Mouse (Mus musculus): ENCODE measurements around the gene Asb17.
"Not testable (repeated sequence)": the region's sequence is repeated elsewhere in the genome, so short reads cannot be mapped to it uniquely, and the experiment has no call there.

Asb17 gene

GRCm38 (mm10) chr3:153844030-153844429 lies at the start of gene Asb17:
TSS of gene Asb17 (plus strand) at chr3:153844209.
- DNase-seq (ENCODE audit: low spot score), result no peak

DNA sequence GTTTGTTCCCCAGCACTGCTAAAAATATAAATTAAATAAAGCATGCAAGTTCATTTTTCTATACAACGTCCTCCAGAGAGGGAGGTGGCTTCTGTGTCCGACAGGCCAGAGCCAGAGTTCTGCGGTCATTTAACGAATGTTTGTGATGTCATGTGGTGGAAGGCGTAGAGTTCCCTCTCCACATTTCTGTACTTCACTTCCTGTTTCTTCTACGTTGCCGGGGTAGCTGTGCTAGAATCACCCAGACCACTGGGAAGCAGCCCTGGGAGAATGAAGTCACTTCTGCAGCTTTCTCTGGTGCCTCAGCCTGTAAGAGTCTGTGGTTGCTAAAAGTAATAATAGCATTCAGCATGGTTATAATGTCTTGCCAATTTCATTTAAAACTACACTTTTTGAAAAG lies 46.4 kb upstream of the Asb17 start:
- DNase-seq (ENCODE audit: low spot score), result no peak

DNA sequence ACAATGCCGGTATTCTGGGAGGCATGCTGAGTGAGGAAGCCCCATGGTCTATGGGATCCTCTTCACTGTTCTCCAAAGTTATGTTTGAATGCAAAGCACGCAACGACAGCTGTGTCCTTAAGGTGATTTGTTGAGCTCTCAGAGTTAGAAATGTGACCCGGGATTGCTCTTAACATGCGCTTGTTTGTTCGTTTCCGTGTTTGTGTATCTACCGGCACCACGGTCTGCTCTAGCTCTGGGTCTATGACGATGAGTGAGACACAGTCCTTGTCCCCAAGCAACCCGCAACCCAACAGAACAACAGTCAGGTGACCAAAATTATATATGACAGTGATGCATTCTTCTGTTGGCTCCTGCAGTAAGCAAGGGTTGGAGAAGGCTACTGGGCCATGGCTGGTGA lies 44.4 kb upstream of the Asb17 start:
- DNase-seq (ENCODE audit: low spot score), result no peak

GRCm38 (mm10) chr3:153800690-153801089 lies 43.3 kb upstream of the Asb17 start:
- DNase-seq (ENCODE audit: low spot score), result no peak

GRCm38 (mm10) chr3:153801541-153801940 lies 42.5 kb upstream of the Asb17 start:
- DNase-seq (ENCODE audit: low spot score), result no peak

- DNase-seq (ENCODE audit: low spot score), result no peak
Observed at GRCm38 (mm10) chr3:153802640-153803039, 41.4 kb upstream of the Asb17 start.

- no peak for DNase-seq (ENCODE audit: low spot score)
Observed at GRCm38 (mm10) chr3:153804032-153804431, 40.0 kb upstream of the Asb17 start.

DNA sequence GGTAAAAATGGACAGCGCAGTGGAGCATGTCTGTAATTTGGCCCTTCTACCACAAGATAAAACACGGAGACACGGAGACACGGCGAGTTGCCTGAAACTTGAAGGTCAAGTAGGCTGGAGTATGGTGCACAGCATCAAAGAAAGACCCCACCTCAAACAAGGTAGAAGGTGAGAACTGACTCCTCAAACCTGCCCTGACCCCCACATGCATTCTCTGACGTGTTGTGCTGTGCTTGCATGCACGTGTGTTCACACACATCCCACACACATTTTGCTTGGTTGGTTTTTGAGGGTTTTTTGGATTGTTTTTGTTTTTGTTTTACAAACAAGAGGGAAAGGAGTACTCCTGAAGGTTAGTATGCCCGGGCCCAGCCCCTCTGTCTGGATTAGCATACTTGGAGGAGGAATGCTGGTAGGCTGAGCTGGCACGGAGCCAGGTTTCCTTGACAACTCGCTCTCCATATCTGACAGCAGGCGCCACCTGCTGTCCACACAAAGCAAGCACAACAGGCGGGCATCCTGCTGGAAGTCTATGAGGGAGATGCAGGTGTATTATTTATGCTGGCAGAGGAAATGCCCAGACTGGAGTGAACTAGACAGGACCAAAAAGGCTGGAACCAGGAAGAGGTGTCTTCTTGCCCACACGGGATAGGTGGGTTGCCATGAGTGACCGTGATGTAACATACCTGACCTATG lies 37.8 kb upstream of the Asb17 start:
- DNase-seq (ENCODE audit: low spot score), result peak; percentile 88

GRCm38 (mm10) chr3:153806773-153807443 lies 37.1 kb upstream of the Asb17 start:
- DNase-seq (ENCODE audit: low spot score), result no peak

GRCm38 (mm10) chr3:153807444-153808149 lies 36.4 kb upstream of the Asb17 start:
- no peak for DNase-seq (ENCODE audit: low spot score)

DNA sequence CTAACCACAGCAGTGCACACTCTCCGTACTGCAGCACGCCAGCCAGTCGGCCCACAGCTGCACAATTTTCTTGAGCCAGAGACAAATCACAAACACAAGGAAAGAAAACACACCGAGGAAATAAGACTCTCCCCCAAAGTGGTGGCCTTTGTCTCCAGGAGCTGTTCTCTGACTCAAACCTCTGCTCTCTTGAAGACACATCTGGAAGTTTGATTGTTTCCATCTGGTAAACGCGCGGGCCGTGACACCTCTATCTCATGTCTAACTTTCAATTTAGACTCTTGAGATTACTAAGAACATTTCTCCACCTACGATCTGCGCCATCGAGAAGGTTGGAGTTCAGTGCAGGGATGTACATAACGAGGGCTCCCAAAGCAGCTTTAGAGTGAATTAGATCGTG lies 35.6 kb upstream of the Asb17 start:
- no peak for DNase-seq (ENCODE audit: low spot score)

DNA sequence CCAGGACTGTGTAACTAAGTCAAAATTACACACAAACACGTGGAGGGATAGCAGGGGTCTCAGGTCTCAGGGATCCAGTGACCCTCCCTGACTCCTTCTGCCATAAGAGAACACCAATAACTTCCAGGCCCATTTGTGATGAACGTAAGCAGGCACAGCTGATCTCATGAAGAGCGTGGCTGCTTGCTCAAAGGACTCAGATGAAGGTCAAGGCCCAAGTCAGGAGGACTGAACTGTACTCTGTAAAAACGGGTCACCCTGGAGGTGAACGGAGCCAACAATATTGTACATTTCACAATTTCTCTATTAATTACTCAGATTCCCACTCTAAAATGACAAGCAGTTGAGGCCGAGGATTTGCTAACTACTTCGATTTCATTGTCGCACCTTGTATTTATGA lies 30.0 kb upstream of the Asb17 start:
- no peak for DNase-seq (ENCODE audit: low spot score)

DNA sequence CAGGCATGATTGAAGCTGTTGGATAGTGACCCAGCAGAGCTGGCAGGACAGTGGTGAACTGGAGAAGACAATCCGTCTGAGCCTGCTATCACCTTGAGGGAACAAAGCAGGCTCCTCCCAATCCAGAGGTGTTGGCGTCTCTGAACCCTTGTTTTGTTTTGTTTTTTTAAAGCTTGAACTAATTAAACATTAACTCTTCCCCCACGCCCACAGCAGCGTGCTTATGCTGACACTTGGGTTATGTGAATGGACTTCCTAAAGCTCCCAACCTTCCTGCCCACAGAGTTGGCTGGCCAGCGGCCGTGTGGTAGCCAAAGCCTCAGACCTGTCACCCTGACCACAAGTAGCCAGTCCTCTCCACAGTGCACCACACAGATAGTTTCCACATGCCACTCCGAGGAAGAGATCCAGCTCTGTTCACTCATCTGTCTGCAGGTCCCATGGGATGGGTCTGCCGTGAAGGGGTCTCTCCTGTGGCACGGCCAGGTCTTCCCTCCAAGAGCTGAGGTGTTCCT lies 26.6 kb upstream of the Asb17 start:
- DNase-seq (ENCODE audit: low spot score), result no peak

- DNase-seq (ENCODE audit: low spot score), result no peak
Observed at GRCm38 (mm10) chr3:153818723-153819122, 25.3 kb upstream of the Asb17 start.

GRCm38 (mm10) chr3:153819438-153819837 lies 24.6 kb upstream of the Asb17 start:
- DNase-seq (ENCODE audit: low spot score), result no peak

DNA sequence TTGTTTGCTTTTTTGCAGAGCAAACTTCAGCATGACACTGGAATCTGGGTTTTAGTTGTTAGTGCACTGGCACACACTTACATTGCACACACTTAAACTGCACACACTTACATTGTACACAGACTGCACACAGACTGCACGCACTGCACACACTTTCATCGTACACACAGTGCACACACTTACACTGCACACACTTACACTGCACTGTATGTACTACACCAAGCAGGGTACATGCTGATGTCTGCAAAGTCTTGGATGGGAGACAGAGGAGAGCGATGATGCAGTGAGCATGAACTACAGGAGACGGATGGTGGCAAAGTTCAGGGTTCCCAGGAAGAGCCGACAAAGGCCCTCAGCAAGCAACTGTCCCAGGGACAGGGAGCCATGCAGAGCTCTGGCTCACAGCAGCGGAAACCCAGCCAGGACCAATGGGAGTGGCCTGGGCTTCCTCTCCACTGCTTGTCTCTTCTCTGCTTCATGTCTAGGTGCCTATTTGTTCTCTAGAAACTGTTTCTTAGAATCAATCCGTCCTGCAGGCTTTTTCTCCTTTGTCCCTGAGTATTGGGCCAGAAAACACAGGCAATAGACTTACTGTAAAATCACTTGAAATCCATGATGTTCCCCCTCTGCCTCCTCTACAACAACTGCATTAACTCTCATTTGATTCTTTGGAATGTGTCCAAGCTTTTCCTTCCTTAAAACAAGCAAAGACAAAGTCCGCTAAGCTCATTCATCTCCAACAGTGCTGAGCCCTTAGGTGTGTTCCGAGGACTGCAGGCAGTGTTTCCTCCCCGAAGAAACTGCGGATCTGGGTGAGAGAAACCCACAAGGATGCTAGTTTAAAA lies 20.1 kb upstream of the Asb17 start:
- no peak for DNase-seq (ENCODE audit: low spot score)

GRCm38 (mm10) chr3:153825197-153825596 lies 18.8 kb upstream of the Asb17 start:
- no peak for DNase-seq (ENCODE audit: low spot score)

DNA sequence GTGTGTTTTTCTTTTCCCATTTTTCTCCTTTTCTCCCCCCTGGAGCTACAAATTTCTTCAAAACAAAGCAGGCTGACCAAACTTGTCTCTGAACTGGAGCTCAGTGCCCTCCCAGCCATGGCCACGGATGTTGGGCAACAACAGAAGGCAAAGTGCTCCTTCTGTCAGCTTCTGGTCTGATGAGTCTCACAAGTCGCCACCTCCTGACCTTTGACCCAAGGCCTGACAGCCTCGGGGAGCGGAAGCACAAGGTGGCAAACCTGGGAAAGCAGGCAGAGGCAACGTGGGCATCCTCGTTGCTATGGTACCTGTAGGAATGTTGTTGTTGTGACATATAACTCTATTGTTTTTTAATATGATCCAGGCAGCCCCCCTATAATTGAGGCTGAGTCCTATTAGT lies 17.4 kb upstream of the Asb17 start:
- peak; percentile 57 for DNase-seq (ENCODE audit: low spot score)

- not testable (repeated sequence) for DNase-seq (ENCODE audit: low spot score)
Observed at GRCm38 (mm10) chr3:153829788-153830187, 14.2 kb upstream of the Asb17 start.

DNA sequence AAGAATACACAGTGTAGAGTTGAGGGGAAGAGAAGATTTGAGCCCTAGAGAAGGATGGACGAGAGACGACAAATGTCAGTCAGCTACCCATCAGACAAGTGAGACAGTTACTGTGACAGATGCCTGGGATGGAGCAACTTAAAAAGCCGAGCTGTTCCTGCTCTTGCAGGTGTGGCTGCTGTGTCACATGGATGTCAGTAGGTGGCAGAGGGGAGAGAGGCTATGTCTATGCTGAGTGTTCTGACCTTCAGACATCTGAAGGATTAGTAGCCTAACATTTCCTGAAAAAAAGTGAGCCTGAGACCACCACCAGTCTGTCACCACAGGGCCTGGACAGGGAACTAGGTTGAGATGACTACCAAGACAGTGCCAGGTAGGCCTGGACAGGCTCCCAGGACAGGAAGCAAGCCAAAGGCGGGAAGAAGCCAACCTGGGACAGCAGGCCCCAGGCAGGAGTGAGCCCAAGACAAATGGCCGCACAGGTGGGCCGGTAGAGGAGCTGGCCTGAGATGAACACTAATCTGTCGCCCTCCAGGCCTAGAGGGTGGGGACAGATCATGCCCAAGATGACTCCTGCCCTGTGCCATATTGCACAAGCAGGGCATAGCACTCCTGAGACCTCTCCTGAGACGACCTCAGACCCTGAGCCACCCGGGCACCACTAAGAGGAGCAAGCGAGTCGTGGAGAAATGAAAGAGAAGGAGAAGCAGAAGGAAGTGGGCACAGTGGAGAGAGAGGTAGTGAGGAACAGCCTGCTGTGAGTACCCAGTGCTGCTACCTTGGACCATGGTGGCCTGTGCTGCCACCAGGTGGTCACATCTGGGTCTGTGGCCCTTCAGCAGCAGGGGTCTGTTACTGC lies 12.8 kb upstream of the Asb17 start:
- DNase-seq (ENCODE audit: low spot score), result peak; percentile 18

Data from yolk sac, embryonic 10.5 days (tissue).